18 mouse cellular contexts compared by ENCODE assay signal in the genomic region with DNA sequence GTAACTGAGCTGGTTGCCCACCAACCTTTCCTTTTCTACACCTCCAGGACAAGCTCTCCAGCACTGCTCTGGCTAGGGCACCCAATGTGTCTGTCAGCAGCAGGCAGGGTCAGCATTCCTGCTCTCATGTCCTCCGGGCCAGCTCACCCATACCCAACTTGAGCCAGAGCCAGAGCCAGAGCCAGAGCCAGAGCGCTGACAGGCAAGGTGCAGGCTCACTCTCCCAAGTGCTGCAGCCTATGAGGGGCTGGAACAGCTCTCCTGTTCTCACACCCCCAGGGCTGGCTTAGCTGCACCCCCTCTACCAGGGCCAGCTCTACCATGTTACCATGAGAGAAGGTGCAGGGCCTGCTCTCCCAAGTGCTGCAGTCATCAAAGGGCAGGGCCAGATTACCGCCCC.
A peak's percentile ranks its signal among the peaks of the same experiment; 100 is the strongest.
DNase-seq lines count a peak whose midpoint lies in the region; ATAC-seq and TF ChIP-seq lines count a peak whose summit lies in the region.
"Had no signal": no experiment of that assay in that cellular context is flagged by ENCODE, and none has a peak within 500 bp of the region (broad histone marks: within the 10 kb centered on the region; RNA-seq: fewer than 3 reads in every experiment).

No protein-coding gene starts in this region.

- no peak overlapping the region for H3K4me3 ChIP-seq in heart, embryonic 12.5 days
- no peak overlapping the region for H3K4me3 ChIP-seq in heart, embryonic 14.5 days (ENCODE audit: control insufficient read depth in 1 of 2, insufficient read depth in 1 of 2, low read depth in 1 of 2, low read length in 2 of 2)
- H3K4me3 ChIP-seq in cerebellum, adult 2 months (replicated peaks; ENCODE audit: insufficient read depth, low read depth, low read length) = no peak overlapping the region
- H3K4me3 ChIP-seq: embryonic facial prominence, embryonic 10.5 days; forebrain, embryonic 13.5 days; hindbrain, embryonic 15.5 days had no signal

- no peak for TF ChIP-seq POLR2A in cerebellum, adult 2 months (IDR thresholded peaks at IDR 0.05; ENCODE audit: borderline replicate concordance, insufficient read depth, low read length)

- WGBS in heart, embryonic 12.5 days = 77% methylated on average over 3 of the region's 3 CpGs
- 79% methylated on average over 3 of the region's 3 CpGs for WGBS in heart, embryonic 14.5 days
- WGBS in cerebellum, adult 2 months = 66% methylated on average over 3 of the region's 3 CpGs

- no peak for ATAC-seq in heart, embryonic 12.5 days (ENCODE audit: insufficient number of reproducible peaks, low FRiP score)
- peak; percentile 56; the same call in 1 of the 2 replicates for ATAC-seq in heart, embryonic 14.5 days (ENCODE audit: insufficient number of reproducible peaks, insufficient read depth, low FRiP score, low read depth)
- ATAC-seq: forebrain, embryonic 13.5 days; forebrain, postnatal 0 days; intestine, embryonic 16.5 days had no signal

- no peak for TF ChIP-seq CTCF in cerebellum, adult 2 months (IDR thresholded peaks at IDR 0.05; ENCODE audit: borderline replicate concordance, insufficient read depth, low read depth, low read length)

- no peak overlapping the region for H3K27ac ChIP-seq in heart, embryonic 12.5 days (ENCODE audit: poor library complexity, severe bottlenecking)
- H3K27ac ChIP-seq in heart, embryonic 14.5 days (replicated peaks in 1 of 2; ENCODE audit: control insufficient read depth in 1 of 2, insufficient read depth in 1 of 2, low read depth in 2 of 2, low read length in 2 of 2) = no peak overlapping the region
- no peak overlapping the region for H3K27ac ChIP-seq in cerebellum, adult 2 months (ENCODE audit: insufficient read depth, low read length)
- H3K27ac ChIP-seq: embryonic facial prominence, embryonic 10.5 days; forebrain, embryonic 13.5 days; hindbrain, embryonic 15.5 days had no signal

- no peaks in the 10 kb centered on the region for H3K27me3 ChIP-seq in heart, embryonic 12.5 days (replicated peaks)
- H3K27me3 ChIP-seq in heart, embryonic 14.5 days (ENCODE audit: control insufficient read depth, insufficient read depth, low read length) = no peaks in the 10 kb centered on the region
- no peaks in the 10 kb centered on the region for H3K27me3 ChIP-seq in cerebellum, adult 2 months (ENCODE audit: control insufficient read depth, insufficient read depth, low read length)
- H3K27me3 ChIP-seq: forebrain, embryonic 13.5 days; hindbrain, embryonic 15.5 days had no signal

- H3K4me1 ChIP-seq in heart, embryonic 12.5 days (replicated peaks) = no peaks in the 10 kb centered on the region
- H3K4me1 ChIP-seq in heart, embryonic 14.5 days (ENCODE audit: control insufficient read depth in 2 of 2, insufficient read depth in 2 of 2, low read length in 2 of 2) = no peaks in the 10 kb centered on the region
- no peaks in the 10 kb centered on the region for H3K4me1 ChIP-seq in cerebellum, adult 2 months (ENCODE audit: control insufficient read depth, insufficient read depth, low read length)
- H3K4me1 ChIP-seq: embryonic facial prominence, embryonic 10.5 days; forebrain, embryonic 13.5 days; hindbrain, embryonic 15.5 days had no signal

- DNase-seq in adrenal gland, postnatal 14 days = peak; percentile 24
- no peak for DNase-seq in adrenal gland, postnatal 25 days
- peak; percentile 2 for DNase-seq in heart, adult 8-10 months (ENCODE audit: low spot score)
- DNase-seq in adipocyte (ENCODE audit: low spot score) = peak; percentile 17
- DNase-seq in cerebellum, adult 2 months = no peak
- no peak for DNase-seq in neural tube, embryonic 10.5 days (ENCODE audit: extremely low spot score, low spot score)
- DNase-seq: cerebellum, adult 11-12 months; cerebellum, adult 9-11 months; cerebellum, postnatal 36 days; forebrain, postnatal 0 days; gastrocnemius, postnatal 14 days; kidney, adult 2 months had no signal

- H3K4me2 ChIP-seq in heart, embryonic 12.5 days = no peak overlapping the region
- H3K4me2 ChIP-seq in heart, embryonic 14.5 days (ENCODE audit: low read length) = no peak overlapping the region
- H3K4me2 ChIP-seq: forebrain, embryonic 13.5 days; hindbrain, embryonic 15.5 days had no signal

- H3K9me3 ChIP-seq in heart, embryonic 12.5 days (replicated peaks) = peaks cover 4% of the 10 kb centered on the region; the same call in 1 of the 2 replicates
- no peaks in the 10 kb centered on the region for H3K9me3 ChIP-seq in heart, embryonic 14.5 days (ENCODE audit: control insufficient read depth, low read length)
- H3K9me3 ChIP-seq: embryonic facial prominence, embryonic 10.5 days; forebrain, embryonic 13.5 days had no signal

- no peak overlapping the region for H3K9ac ChIP-seq in heart, embryonic 12.5 days
- H3K9ac ChIP-seq in heart, embryonic 14.5 days (ENCODE audit: low read length) = no peak overlapping the region
- H3K9ac ChIP-seq: forebrain, embryonic 13.5 days; forebrain, postnatal 0 days; hindbrain, embryonic 15.5 days had no signal

- H3K36me3 ChIP-seq in heart, embryonic 12.5 days = no peaks in the 10 kb centered on the region
- no peaks in the 10 kb centered on the region for H3K36me3 ChIP-seq in heart, embryonic 14.5 days (ENCODE audit: control insufficient read depth, insufficient read depth, low read length)
- H3K36me3 ChIP-seq: embryonic facial prominence, embryonic 10.5 days; hindbrain, embryonic 15.5 days had no signal

Comparison
In these comparisons a context has a peak if more than half of its experiments do, and no peak if none do; other contexts are left out.
1. DNase-seq: peak in adrenal gland, postnatal 14 days (single experiment), heart, adult 8-10 months (single experiment) and adipocyte (single experiment); none in adrenal gland, postnatal 25 days (single experiment), cerebellum, adult 2 months (0 of 2) and neural tube, embryonic 10.5 days (single experiment).